Mouse (Mus musculus): ENCODE measurements around the gene Ffar4.

DNA sequence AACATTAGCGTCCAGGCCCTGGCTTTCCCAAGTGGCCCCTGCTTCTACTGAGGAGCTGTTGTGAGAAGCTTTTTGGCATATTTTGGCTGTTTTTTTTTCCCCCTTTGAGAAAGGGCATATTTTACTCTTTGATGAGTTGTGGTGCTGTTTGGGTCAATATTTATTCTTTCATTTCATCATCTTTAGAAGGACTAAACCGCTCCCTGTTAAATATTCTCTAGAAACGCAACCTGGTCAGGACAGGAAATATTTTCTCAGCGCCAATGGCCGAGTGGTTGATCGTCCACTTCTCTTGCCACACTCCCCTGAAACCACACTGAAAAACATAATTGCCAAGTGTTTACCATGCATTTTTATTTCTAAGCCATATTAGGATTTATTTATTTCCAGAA lies 28.3 kb downstream of the Ffar4 start, which contains the start of gene Rbp4:
- TF ChIP-seq MEF2A (IDR thresholded peaks at IDR 0.05; ENCODE audit: extremely low read depth, insufficient replicate concordance, low read depth, low read length, poor library complexity, severe bottlenecking) (no peak), POLR2A (IDR thresholded peaks at IDR 0.05; ENCODE audit: control insufficient read depth in 1 of 2, insufficient read depth in 1 of 2, low read depth in 1 of 2, low read length in 2 of 2, poor library complexity in 1 of 2) (no peak), RAD21 (IDR thresholded peaks at IDR 0.05; ENCODE audit: low read depth, low read length) (no peak), CTCF (IDR thresholded peaks at IDR 0.05 in 2 of 3, conservative IDR thresholded peaks at IDR 0.05 in 1 of 3; ENCODE audit: control insufficient read depth in 1 of 3, insufficient read depth in 1 of 3, low read depth in 2 of 3, low read length in 3 of 3, poor library complexity in 1 of 3, severe bottlenecking in 1 of 3) (no peak), TAL1 (IDR thresholded peaks at IDR 0.05; ENCODE audit: low read length) (no peak), GABPA (IDR thresholded peaks at IDR 0.05; ENCODE audit: low read depth, low read length) (no peak), USF2 (IDR thresholded peaks at IDR 0.05; ENCODE audit: borderline replicate concordance in 1 of 2, insufficient read depth in 1 of 2, low read depth in 1 of 2, low read length in 2 of 2) (no peak), UBTF (IDR thresholded peaks at IDR 0.05; ENCODE audit: borderline replicate concordance, insufficient read depth, low read depth, low read length) (no peak), ZNF384 (IDR thresholded peaks at IDR 0.05; ENCODE audit: low read depth, low read length) (no peak), GATA1 (IDR thresholded peaks at IDR 0.05; ENCODE audit: low read depth, low read length) (no peak), MAFK (IDR thresholded peaks at IDR 0.05; ENCODE audit: borderline replicate concordance, low read depth, low read length) (no peak), SMC3 (IDR thresholded peaks at IDR 0.05; ENCODE audit: low read depth, low read length) (no peak), POLR2AphosphoS2 (IDR thresholded peaks at IDR 0.05; ENCODE audit: low read length) (no peak), POLR2AphosphoS5 (IDR thresholded peaks at IDR 0.05; ENCODE audit: borderline replicate concordance, low read depth, low read length) (no peak)
